ENCODE assay signal across 22 mouse cellular contexts in the genomic region with DNA sequence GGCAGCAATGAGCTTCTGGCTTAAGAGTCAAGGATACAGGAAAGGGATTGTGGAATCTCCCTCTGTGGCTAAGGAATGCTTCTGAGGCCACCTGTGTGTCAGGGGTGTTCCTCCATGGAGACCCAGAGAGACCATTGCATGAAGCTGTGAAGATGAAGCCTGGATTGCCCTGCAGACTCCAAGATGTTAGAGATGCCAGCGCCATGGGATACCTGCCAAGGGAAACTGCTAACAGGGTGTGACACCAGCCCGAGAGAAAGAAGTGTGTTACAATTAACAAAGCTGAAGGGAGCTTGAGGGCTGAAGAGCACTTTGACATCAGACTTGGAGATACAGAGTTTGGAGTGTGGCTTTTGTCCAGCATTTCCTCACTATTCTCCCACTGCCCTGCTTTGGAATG.
"Had no signal": no experiment of that assay in that cellular context is flagged by ENCODE, and none has a peak within 500 bp of the region (broad histone marks: within the 10 kb centered on the region; RNA-seq: fewer than 3 reads in every experiment).

No protein-coding gene starts in this region.

- H3K27ac ChIP-seq: hindbrain, embryonic 10.5 days; hindbrain, embryonic 12.5 days; hindbrain, embryonic 14.5 days; intestine, embryonic 15.5 days; layer of hippocampus, adult 2 months; left cerebral cortex, adult 2 months; limb, embryonic 10.5 days; limb, embryonic 12.5 days; liver, embryonic 13.5 days; liver, embryonic 15.5 days had no signal

- H3K9ac ChIP-seq: heart, embryonic 12.5 days; hindbrain, embryonic 12.5 days; hindbrain, embryonic 14.5 days; intestine, embryonic 15.5 days; limb, embryonic 12.5 days; liver, embryonic 13.5 days; liver, embryonic 15.5 days; liver, postnatal 0 days had no signal

- H3K36me3 ChIP-seq: heart, embryonic 12.5 days; hindbrain, embryonic 10.5 days; hindbrain, embryonic 12.5 days; intestine, embryonic 15.5 days; limb, embryonic 10.5 days; limb, embryonic 12.5 days; liver, embryonic 13.5 days; liver, embryonic 15.5 days had no signal

- H3K27me3 ChIP-seq: heart, embryonic 12.5 days; hindbrain, embryonic 12.5 days; intestine, embryonic 15.5 days; limb, embryonic 12.5 days; liver, embryonic 13.5 days; liver, embryonic 15.5 days had no signal

- H3K4me1 ChIP-seq: heart, embryonic 12.5 days; hindbrain, embryonic 10.5 days; hindbrain, embryonic 12.5 days; intestine, embryonic 15.5 days; limb, embryonic 10.5 days; limb, embryonic 12.5 days; liver, embryonic 13.5 days; liver, embryonic 15.5 days had no signal

- DNase-seq: gastrocnemius, postnatal 10 days; gastrocnemius, postnatal 25 days; heart, postnatal 10 days; heart, postnatal 4 days; kidney, adult 18-20 months; kidney, adult 8-10 months; kidney, postnatal 10 days; kidney, postnatal 25 days; kidney, postnatal 4 days; liver; liver, embryonic 13.5 days; liver, postnatal 0 days had no signal

- H3K4me3 ChIP-seq: heart, embryonic 12.5 days; hindbrain, embryonic 10.5 days; hindbrain, embryonic 12.5 days; intestine, embryonic 15.5 days; layer of hippocampus, adult 2 months; left cerebral cortex, adult 2 months; limb, embryonic 10.5 days; limb, embryonic 12.5 days; liver, embryonic 13.5 days; liver, embryonic 15.5 days had no signal
